Mouse (Mus musculus) heart, embryonic 16.5 days (tissue): Measurements from ENCODE around the gene Scn4a. TPM values are rescaled to one million over a fixed set of nuclear protein-coding genes. Genes with fewer than 3 reads are reported as not detected.
A peak's percentile ranks its signal among the peaks of the same experiment; 100 is the strongest.

Source experiments
- ATAC-seq: fragments of 200-750 bp; cut with Nextera tagmentation; replicated peaks from 2 replicates; pipeline ENCODE4 v1.8.0; 2017; ENCODE audit warnings: moderate number of reproducible peaks; ENCODE audit not compliant: insufficient read depth, low FRiP score; ENCODE audit errors: extremely low read depth
- H3K27ac ChIP-seq: fragments of 300-500 bp; sonication (generic); 2 replicates; pipeline ENCODE4 v1.5.1; 2014; ENCODE audit warnings: mild to moderate bottlenecking, low read length, control low read depth, moderate library complexity
- H3K27me3 ChIP-seq: fragments of 300-500 bp; sonication (generic); 2 replicates; pipeline ENCODE4 v1.6.1; 2014; ENCODE audit warnings: low read length, mixed read lengths; ENCODE audit not compliant: control insufficient read depth, insufficient read depth
- H3K36me3 ChIP-seq: fragments of 300-500 bp; sonication (generic); 2 replicates; pipeline ENCODE4 v1.6.1; 2014; ENCODE audit not compliant: control insufficient read depth, insufficient read depth
- H3K4me1 ChIP-seq: fragments of 300-500 bp; sonication (generic); 2 replicates; pipeline ENCODE4 v1.6.1; 2014; ENCODE audit warnings: low read length, mixed read lengths; ENCODE audit not compliant: control insufficient read depth, insufficient read depth
- H3K4me2 ChIP-seq: fragments of 300-500 bp; sonication (generic); 2 replicates; pipeline ENCODE4 v1.6.1; 2014; ENCODE audit warnings: low read depth, mild to moderate bottlenecking, control low read depth, low read length
- H3K4me3 ChIP-seq: fragments of 300-500 bp; sonication (generic); 2 replicates; pipeline ENCODE4 v1.5.1; 2014; ENCODE audit warnings: mild to moderate bottlenecking, control low read depth, low read length
- H3K9ac ChIP-seq: fragments of 300-500 bp; sonication (generic); 2 replicates; pipeline ENCODE4 v1.6.1; 2014; ENCODE audit warnings: low read length, control low read depth
- H3K9me3 ChIP-seq: fragments of 300-500 bp; sonication (generic); replicated peaks from 2 replicates; pipeline ENCODE4 v1.6.1; 2016; ENCODE audit warnings: low read length; ENCODE audit not compliant: control insufficient read depth
- WGBS: fragments of 180-500 bp; shearing (Covaris S2); extraction: QIAGEN DNeasy Blood & Tissue Kit; methylation state at CpG from one replicate; pipeline ENCODE4 v1.1.7; 2014; 5-methylcytosine and 5-hydroxymethylcytosine counted together
- polyA plus RNA-seq: library from polyadenylated mRNA; unstranded; fragments of >200 nt; fragmentation: Nextera tagmentation; extraction: Ambion mirVana; gene quantifications from 2 replicates; pipeline ENCODE4 v1.2.1, GENCODE M21; 2015

The Scn4a gene
- polyA plus RNA-seq, 1 experiment from 2014 or later, result 0.09 TPM

GRCm38 (mm10) chr11:106373998-106374397, 20.9 kb upstream of the Scn4a start:
- Histone ChIP-seq H3K4me1 (peaks cover 2% of the 10 kb centered on the region; the same call in 1 of the 2 replicates), H3K4me3 (no peak overlapping the region), H3K27me3 (no peaks in the 10 kb centered on the region), H3K36me3 (no peaks in the 10 kb centered on the region), H3K9ac (no peak overlapping the region), H3K27ac (peak overlapping the region; percentile 24), H3K4me2 (no peak overlapping the region), H3K9me3 (no peaks in the 10 kb centered on the region)
- 38% methylated on average over 11 of the region's 11 CpGs for WGBS
- ATAC-seq, result peak; percentile 34; the same call in 1 of the 2 replicates

- ATAC-seq, result 0 out of 2 replicates have a peak, but pooled peaks have one; percentile 16
- Histone ChIP-seq H3K9ac (no peak overlapping the region), H3K27me3 (no peaks in the 10 kb centered on the region), H3K9me3 (no peaks in the 10 kb centered on the region), H3K27ac (no peak overlapping the region), H3K36me3 (no peaks in the 10 kb centered on the region), H3K4me1 (peaks cover 9% of the 10 kb centered on the region; the same call in 1 of the 2 replicates), H3K4me2 (no peak overlapping the region), H3K4me3 (no peak overlapping the region)
- WGBS, result 4% methylated on average over 3 of the region's 3 CpGs
Observed at GRCm38 (mm10) chr11:106366316-106366715, 13.2 kb upstream of the Scn4a start.

GRCm38 (mm10) chr11:106365366-106365765, 12.3 kb upstream of the Scn4a start, which contains the start of gene Prr29:
Prr29 (plus strand) TSS chr11:106365472.
- peaks cover 9% of the 10 kb centered on the region; the same call in 1 of the 2 replicates for H3K4me1 ChIP-seq
- H3K9me3 ChIP-seq, result no peaks in the 10 kb centered on the region
- peak within 1 kb of the TSS; percentile 39 for H3K4me2 ChIP-seq
- H3K4me3 ChIP-seq, result peak within 1 kb of the TSS; percentile 1; the same call in 1 of the 2 replicates
- H3K36me3 ChIP-seq, result no peaks in the 10 kb centered on the region
- H3K9ac ChIP-seq, result peak within 1 kb of the TSS; percentile 37
- 51% methylated on average over 10 of the region's 10 CpGs for WGBS
- no peak within 1 kb of the TSS for H3K27ac ChIP-seq
- no peak for ATAC-seq
- H3K27me3 ChIP-seq, result no peaks in the 10 kb centered on the region

GRCm38 (mm10) chr11:106364712-106365111, 11.6 kb upstream of the Scn4a start:
- Histone ChIP-seq H3K9ac (peak overlapping the region; percentile 37), H3K36me3 (no peaks in the 10 kb centered on the region), H3K9me3 (no peaks in the 10 kb centered on the region), H3K27me3 (no peaks in the 10 kb centered on the region), H3K4me2 (peak overlapping the region; percentile 39), H3K4me1 (peaks cover 9% of the 10 kb centered on the region; the same call in 1 of the 2 replicates), H3K4me3 (peak overlapping the region; percentile 1; the same call in 1 of the 2 replicates), H3K27ac (no peak overlapping the region)
- ATAC-seq, result peak; percentile 58
- WGBS, result 9% methylated on average over 11 of the region's 11 CpGs

GRCm38 (mm10) chr11:106359350-106359749, 6.3 kb upstream of the Scn4a start:
- H3K27ac ChIP-seq, result no peak overlapping the region
- WGBS, result 31% methylated on average over 5 of the region's 5 CpGs
- no peaks in the 10 kb centered on the region for H3K9me3 ChIP-seq
- ATAC-seq, result no peak
- no peak overlapping the region for H3K4me2 ChIP-seq
- no peak overlapping the region for H3K4me3 ChIP-seq
- H3K4me1 ChIP-seq, result peaks cover 7% of the 10 kb centered on the region
- H3K9ac ChIP-seq, result no peak overlapping the region
- no peaks in the 10 kb centered on the region for H3K36me3 ChIP-seq
- no peaks in the 10 kb centered on the region for H3K27me3 ChIP-seq

- Histone ChIP-seq H3K27ac (no peak overlapping the region), H3K4me3 (no peak overlapping the region), H3K36me3 (no peaks in the 10 kb centered on the region), H3K9me3 (no peaks in the 10 kb centered on the region), H3K9ac (peak overlapping the region; percentile 21; the same call in 1 of the 2 replicates), H3K4me2 (no peak overlapping the region), H3K4me1 (peaks cover 7% of the 10 kb centered on the region), H3K27me3 (no peaks in the 10 kb centered on the region)
- ATAC-seq, result 0 out of 2 replicates have a peak, but pooled peaks have one; percentile 32
- WGBS, result 38% methylated on average over 19 of the region's 19 CpGs
Observed at GRCm38 (mm10) chr11:106355382-106356128, 2.5 kb upstream of the Scn4a start.

GRCm38 (mm10) chr11:106354181-106354580, 1.1 kb upstream of the Scn4a start:
- no peak overlapping the region for H3K4me2 ChIP-seq
- H3K9ac ChIP-seq, result no peak overlapping the region
- WGBS, result 60% methylated on average over 1 of the region's 1 CpGs
- no peaks in the 10 kb centered on the region for H3K36me3 ChIP-seq
- no peak overlapping the region for H3K4me3 ChIP-seq
- H3K27me3 ChIP-seq, result no peaks in the 10 kb centered on the region
- H3K9me3 ChIP-seq, result no peaks in the 10 kb centered on the region
- no peak overlapping the region for H3K27ac ChIP-seq
- ATAC-seq, result no peak
- H3K4me1 ChIP-seq, result peaks cover 7% of the 10 kb centered on the region

- H3K36me3 ChIP-seq, result no peaks in the 10 kb centered on the region
- H3K27ac ChIP-seq, result no peak overlapping the region
- no peak overlapping the region for H3K4me2 ChIP-seq
- no peak overlapping the region for H3K4me3 ChIP-seq
- 50% methylated on average over 4 of the region's 4 CpGs for whole genome bisulfite sequencing
- peaks cover 7% of the 10 kb centered on the region for H3K4me1 ChIP-seq
- no peaks in the 10 kb centered on the region for H3K27me3 ChIP-seq
- no peak overlapping the region for H3K9ac ChIP-seq
- H3K9me3 ChIP-seq, result no peaks in the 10 kb centered on the region
- ATAC-seq, result no peak
Observed at GRCm38 (mm10) chr11:106351941-106352340, 1.1 kb downstream of the Scn4a start.

- Histone ChIP-seq H3K27me3 (no peaks in the 10 kb centered on the region), H3K4me1 (peaks cover 7% of the 10 kb centered on the region), H3K4me3 (no peak overlapping the region), H3K9ac (no peak overlapping the region), H3K9me3 (no peaks in the 10 kb centered on the region), H3K4me2 (no peak overlapping the region), H3K36me3 (no peaks in the 10 kb centered on the region), H3K27ac (no peak overlapping the region)
- 60% methylated on average over 3 of the region's 3 CpGs for WGBS
- no peak for ATAC-seq
Observed at GRCm38 (mm10) chr11:106351253-106351652, 1.8 kb downstream of the Scn4a start.
